Mouse (Mus musculus) embryo, embryonic 11 days (tissue): ENCODE measurements around the gene Cyp2w1.
"Not testable (repeated sequence)": the region's sequence is repeated elsewhere in the genome, so short reads cannot be mapped to it uniquely, and the experiment has no call there.

ENCODE experiments used
- DNase-seq: peaks from one replicate; pipeline ENCODE4 v3.0.0-alpha.2; 2015

Gene Cyp2w1

GRCm38 (mm10) chr5:139333301-139334013, 19.0 kb upstream of the Cyp2w1 start:
- no peak for DNase-seq

DNA sequence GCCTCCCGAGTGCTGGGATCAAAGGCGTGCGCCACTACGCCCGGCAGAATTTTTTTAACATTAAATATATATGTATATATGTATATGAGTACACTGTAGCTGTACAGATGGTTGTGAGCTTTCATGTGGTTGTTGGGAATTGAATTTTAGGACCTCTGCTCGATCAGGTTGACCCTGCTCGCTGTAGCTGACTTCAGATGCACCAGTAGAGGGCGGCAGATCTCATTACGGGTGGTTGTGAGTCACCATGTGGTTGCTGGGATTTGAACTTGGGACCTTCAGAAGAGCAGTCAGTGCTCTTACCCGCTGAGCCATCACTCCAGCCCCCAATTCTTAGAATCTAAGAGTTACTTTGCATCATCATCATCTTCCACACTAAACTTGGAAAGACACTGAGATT, 18.0 kb upstream of the Cyp2w1 start:
- not testable (repeated sequence) for DNase-seq

DNA sequence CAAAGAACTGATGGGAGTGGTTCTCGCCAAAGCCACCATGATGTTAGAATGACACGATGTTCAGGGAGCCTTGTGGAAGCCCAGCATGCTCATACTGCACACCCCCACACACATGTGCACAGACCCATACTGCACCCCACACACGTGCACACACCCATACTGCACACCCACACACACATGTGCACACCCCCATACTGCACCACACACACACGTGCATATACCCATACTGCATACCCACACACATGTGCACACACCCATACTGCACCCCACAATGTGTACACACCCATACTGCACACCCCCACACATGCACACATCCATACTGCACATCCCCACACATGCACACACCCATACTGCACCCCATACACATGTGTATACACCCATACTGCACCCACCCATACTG, 16.8 kb upstream of the Cyp2w1 start:
- DNase-seq: no peak

GRCm38 (mm10) chr5:139337826-139338370, 14.5 kb upstream of the Cyp2w1 start:
- DNase-seq: no peak

- DNase-seq: no peak
Measured at GRCm38 (mm10) chr5:139338403-139338802, 14.0 kb upstream of the Cyp2w1 start.

- no peak for DNase-seq
Measured at GRCm38 (mm10) chr5:139338891-139339290, 13.5 kb upstream of the Cyp2w1 start.

GRCm38 (mm10) chr5:139344021-139344686, 8.3 kb upstream of the Cyp2w1 start:
- DNase-seq: peak; percentile 90

GRCm38 (mm10) chr5:139344687-139345363, 7.6 kb upstream of the Cyp2w1 start:
- peak; percentile 97 for DNase-seq

- no peak for DNase-seq
Measured at GRCm38 (mm10) chr5:139345364-139345714, 7.1 kb upstream of the Cyp2w1 start.

DNA sequence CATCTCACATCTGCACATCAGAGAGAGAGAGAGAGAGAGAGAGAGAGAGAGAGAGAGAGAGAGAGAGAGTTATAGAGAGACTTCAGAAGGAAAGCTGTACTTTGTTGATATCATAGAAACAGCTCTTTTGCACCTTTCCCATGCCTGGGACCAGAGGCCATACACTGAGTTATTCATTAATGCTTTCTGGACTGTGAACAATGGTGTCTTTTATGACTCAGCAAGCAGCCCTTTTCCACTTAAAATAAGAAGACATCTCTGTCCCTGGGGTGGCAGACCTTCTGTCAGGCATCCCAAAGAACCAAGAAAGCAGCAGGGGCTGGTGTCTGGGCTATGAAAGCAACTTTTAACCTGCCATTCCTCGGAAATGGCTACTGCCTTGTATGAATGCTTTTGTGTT, 5.2 kb upstream of the Cyp2w1 start:
- DNase-seq: no peak

DNA sequence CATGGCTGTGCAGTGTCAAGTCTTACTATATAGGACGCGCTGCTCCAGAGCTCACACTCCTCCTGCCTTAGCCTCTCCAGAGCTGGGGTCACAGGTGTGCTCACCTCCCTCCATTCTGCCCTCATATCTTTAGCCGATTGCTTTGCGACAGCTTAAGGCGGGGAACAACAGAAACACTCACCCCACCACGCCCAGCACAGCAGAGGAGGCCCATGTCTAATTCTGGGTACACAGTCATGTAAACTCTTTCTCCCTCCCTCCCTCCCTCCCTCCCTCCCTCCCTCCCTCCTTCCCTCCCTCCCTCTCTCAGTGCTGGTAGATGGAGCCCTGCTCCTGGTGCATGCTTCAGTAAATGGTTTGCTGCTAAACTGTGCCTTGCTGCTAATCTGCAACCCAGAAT, 2.7 kb upstream of the Cyp2w1 start:
- DNase-seq: no peak

DNA sequence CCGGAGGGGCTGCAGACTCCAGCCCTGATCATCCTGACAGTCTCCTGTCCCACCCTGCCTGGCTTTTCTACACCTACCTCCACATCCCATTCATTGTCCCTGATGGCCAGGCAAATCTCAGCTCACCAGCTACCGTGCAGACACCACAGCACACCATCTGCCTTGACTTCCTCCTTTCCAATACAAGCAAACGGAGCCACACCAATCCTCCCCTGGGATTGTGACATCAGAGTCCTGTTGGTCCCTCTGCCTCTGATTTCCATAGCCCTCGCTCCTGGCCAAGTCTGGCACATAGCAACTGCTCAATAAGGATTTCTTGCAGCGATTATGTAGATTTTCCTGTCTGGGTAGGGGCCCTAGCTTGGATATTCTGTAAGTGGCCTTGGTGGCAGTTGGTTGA, 1.3 kb upstream of the Cyp2w1 start, which contains the start of gene Cox19:
Gene Cox19 (minus strand): TSS at position 285 of the 400 bp plus-strand sequence.
- DNase-seq: no peak

- DNase-seq: no peak
Measured at GRCm38 (mm10) chr5:139351628-139352027, 789 bp upstream of the Cyp2w1 start.

- DNase-seq: no peak
Measured at GRCm38 (mm10) chr5:139353496-139353895, 1.1 kb downstream of the Cyp2w1 start.

DNA sequence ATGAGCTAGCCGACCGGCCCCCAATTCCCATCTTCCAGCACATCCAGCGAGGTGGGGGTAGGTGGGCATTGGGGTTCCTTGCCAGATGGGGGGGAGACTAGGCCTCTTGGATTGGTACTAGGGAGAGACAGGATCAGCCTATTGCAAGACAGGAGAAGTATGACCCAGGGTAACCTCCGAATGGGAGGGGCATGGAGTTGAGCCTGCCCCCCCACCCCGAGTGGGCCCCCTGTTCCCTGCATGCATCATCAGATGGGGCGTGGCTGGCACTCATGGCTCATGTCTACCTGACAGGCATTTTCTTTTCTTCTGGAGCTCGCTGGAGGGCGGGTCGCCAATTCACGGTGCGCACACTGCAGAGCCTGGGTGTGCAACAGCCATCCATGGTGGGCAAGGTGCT, 1.5 kb downstream of the Cyp2w1 start:
- no peak for DNase-seq

DNA sequence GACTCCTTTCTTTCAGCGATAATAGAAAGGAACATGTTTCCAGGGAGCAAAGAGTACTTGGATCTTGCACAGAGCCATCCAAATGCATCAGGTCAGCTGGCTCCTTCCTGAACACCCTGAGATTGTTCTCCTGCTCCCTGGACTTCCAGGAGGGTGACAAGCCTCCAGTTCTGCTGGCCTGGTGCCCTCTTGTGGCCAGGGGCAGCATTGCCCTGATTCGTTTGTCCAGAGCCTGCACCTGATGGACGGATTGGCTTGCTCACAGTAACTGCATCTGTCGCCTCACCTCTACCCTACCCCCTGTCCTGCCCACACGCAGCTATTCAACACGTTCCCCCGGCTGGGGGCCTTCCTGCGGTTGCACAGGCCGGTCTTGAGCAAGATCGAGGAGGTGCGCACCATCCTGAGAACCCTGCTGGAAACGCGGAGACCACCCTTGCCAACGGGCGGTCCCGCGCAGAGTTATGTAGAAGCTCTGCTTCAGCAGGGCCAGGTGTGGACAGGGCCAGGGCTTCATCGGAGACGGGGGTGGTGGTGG, 2.9 kb downstream of the Cyp2w1 start:
- DNase-seq: peak; percentile 74

DNA sequence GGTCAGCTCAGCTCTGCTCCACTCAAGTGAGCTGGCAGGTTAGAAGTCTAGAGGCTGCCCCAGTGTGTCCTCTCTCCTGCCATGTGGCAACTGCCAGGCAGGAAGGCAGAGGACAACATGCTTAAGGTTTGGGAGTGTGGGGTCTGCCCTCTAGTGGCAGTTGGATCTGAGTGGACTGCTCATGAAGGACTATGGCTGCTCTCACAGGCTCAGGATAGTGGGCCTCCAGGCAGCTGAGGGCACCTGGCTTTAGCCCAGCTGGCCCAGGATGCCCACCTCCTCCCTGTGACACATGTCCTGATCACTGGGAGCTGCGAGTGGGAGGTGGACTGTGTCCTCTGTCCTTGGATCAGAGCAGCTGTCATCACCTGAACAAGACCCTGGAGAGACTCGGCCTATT, 6.2 kb downstream of the Cyp2w1 start:
- DNase-seq: peak; percentile 50

DNA sequence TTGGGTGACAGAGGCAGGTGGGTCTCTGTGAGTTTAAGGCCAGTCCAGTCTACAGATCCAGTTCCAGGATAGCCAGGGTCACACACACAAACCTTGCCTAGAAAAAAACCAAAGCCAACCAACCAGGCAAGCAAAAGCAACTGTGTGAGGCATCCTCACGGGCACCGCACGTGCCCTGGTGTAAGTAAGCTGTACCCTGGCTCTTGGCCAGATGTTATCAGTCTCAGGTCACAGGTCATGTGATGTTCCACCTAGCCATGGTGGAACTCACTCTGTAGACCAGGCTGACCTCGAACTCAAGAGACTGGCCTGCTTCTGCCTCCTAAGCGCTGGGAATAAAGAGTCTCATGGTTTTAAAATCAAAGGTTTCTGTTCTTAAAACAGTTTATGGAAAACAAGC, 6.8 kb downstream of the Cyp2w1 start:
- DNase-seq: no peak

GRCm38 (mm10) chr5:139363858-139364257, 11.4 kb downstream of the Cyp2w1 start:
- no peak for DNase-seq

- DNase-seq: peak; percentile 84
Measured at GRCm38 (mm10) chr5:139364260-139364910, 12.0 kb downstream of the Cyp2w1 start.

GRCm38 (mm10) chr5:139364911-139365571, 12.6 kb downstream of the Cyp2w1 start:
- DNase-seq: no peak

DNA sequence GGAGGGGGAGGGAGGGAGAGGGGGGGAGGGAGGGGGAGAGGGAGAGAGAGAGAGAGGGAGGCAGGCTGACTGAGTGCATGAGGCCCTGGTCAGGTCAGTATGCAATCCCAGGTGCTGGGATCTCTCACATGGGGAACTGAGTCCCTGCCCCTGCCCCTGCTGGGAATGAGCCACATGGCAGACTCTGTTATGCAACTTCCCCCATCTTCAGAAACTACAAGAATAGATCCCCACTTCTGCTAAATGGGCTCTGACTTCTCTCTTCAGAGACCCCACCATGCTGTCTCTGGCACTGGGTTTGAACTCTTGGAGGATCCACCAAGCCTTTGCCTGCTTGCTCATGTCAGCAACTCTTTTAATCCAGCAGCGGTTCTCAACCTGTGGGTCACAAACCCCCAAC, 13.4 kb downstream of the Cyp2w1 start:
- no peak for DNase-seq
